Mouse (Mus musculus) ovary, postnatal 10 days (tissue): Measurements from ENCODE around the gene Rps7.
A peak's percentile ranks its signal among the peaks of the same experiment; 100 is the strongest.

Source experiments
- DNase-seq: peaks from one replicate; pipeline ENCODE4 v3.0.0; 2022; ENCODE audit warnings: low spot score

Rps7 gene

GRCm38 (mm10) chr12:28614401-28614800 lies 21.4 kb downstream of the Rps7 start:
- no peak for DNase-seq

GRCm38 (mm10) chr12:28612391-28612790 lies 23.4 kb downstream of the Rps7 start:
- no peak for DNase-seq

- no peak for DNase-seq
These were observed 28.0 kb downstream of the Rps7 start for GRCm38 (mm10) chr12:28607546-28608305.

GRCm38 (mm10) chr12:28603494-28603893 lies 32.3 kb downstream of the Rps7 start:
- no peak for DNase-seq

- no peak for DNase-seq
These were observed 33.5 kb downstream of the Rps7 start for GRCm38 (mm10) chr12:28602259-28602658.

- no peak for DNase-seq
These were observed 37.2 kb downstream of the Rps7 start for GRCm38 (mm10) chr12:28598526-28598991.

- DNase-seq = no peak
These were observed 37.6 kb downstream of the Rps7 start for GRCm38 (mm10) chr12:28598110-28598509.

GRCm38 (mm10) chr12:28597699-28598098 lies 38.1 kb downstream of the Rps7 start:
- no peak for DNase-seq

- DNase-seq = no peak
These were observed 38.9 kb downstream of the Rps7 start for GRCm38 (mm10) chr12:28596851-28597250.

- no peak for DNase-seq
These were observed 45.3 kb downstream of the Rps7 start for GRCm38 (mm10) chr12:28590428-28590827.

GRCm38 (mm10) chr12:28589090-28589868 lies 46.5 kb downstream of the Rps7 start:
- DNase-seq = peak; percentile 74

GRCm38 (mm10) chr12:28587949-28588348 lies 47.8 kb downstream of the Rps7 start:
- DNase-seq = no peak

- no peak for DNase-seq
These were observed 51.7 kb downstream of the Rps7 start for GRCm38 (mm10) chr12:28584036-28584435.

GRCm38 (mm10) chr12:28582423-28582822 lies 53.3 kb downstream of the Rps7 start, which contains the start of gene Allc:
TSS of gene Allc (minus strand) at chr12:28582523.
- no peak for DNase-seq
